Mouse (Mus musculus) E14TG2a.4 (cell line): ENCODE data around the gene Tubb4b.
A peak's percentile ranks its signal among the peaks of the same experiment; 100 is the strongest.

Experiments used
- H3K27me3 ChIP-seq: 2 replicates; pipeline ENCODE4 v1.6.1; 2014; ENCODE audit warnings: low read length, control low read depth; ENCODE audit not compliant: insufficient read depth
- H3K36me3 ChIP-seq: 2 replicates; pipeline ENCODE4 v1.6.1; 2014; ENCODE audit warnings: low read length, control low read depth; ENCODE audit not compliant: insufficient read depth
- H3K4me1 ChIP-seq: replicated peaks from 2 replicates; pipeline ENCODE4 v1.6.1; 2014; ENCODE audit warnings: low read depth, low read length, control low read depth
- H3K4me3 ChIP-seq: replicated peaks from 2 replicates; pipeline ENCODE4 v1.5.1; 2014; ENCODE audit warnings: mild to moderate bottlenecking, low read length
- H3K9me3 ChIP-seq: 2 replicates; pipeline ENCODE4 v1.6.1; 2014; ENCODE audit warnings: low read length, control low read depth
- CTCF ChIP-seq: conservative IDR thresholded peaks from 2 replicates; pipeline ENCODE4 v1.5.1; 2014; ENCODE audit warnings: low read length
- NANOG ChIP-seq: IDR thresholded peaks from 2 replicates; pipeline ENCODE4 v1.6.1; 2014; ENCODE audit warnings: borderline replicate concordance, low read length, mixed read lengths
- POU5F1 ChIP-seq: IDR thresholded peaks from 2 replicates; pipeline ENCODE4 v1.6.1; 2014; ENCODE audit warnings: low read length, borderline replicate concordance

Tubb4b gene

DNA sequence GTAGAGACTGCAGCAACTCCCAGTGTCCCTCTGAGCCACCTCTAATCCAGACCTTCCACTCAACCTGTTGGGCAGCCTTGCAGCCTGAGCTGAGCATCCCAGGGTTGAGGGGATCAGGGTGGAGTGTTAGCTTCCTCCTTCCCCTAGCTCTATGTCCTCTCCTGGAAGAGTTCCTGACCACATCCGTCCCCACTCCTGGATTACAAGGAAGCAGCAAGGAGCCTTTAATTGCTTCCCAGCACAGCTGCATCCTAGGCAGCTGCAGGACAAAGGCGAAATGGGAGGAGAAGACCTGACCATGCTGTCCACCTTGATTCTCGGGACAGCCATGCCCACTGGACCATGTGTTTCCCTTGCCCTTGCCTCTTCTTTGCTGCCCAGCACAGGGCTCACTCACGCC lies 47.4 kb downstream of the Tubb4b start:
- TF ChIP-seq CTCF, result no peak
- Histone ChIP-seq H3K4me1 (peaks cover 48% of the 10 kb centered on the region), H3K9me3 (no peaks in the 10 kb centered on the region), H3K4me3 (0 out of 2 replicates have a peak overlapping the region, but pooled peaks have one; percentile 10), H3K36me3 (no peaks in the 10 kb centered on the region), H3K27me3 (peaks cover 93% of the 10 kb centered on the region)

DNA sequence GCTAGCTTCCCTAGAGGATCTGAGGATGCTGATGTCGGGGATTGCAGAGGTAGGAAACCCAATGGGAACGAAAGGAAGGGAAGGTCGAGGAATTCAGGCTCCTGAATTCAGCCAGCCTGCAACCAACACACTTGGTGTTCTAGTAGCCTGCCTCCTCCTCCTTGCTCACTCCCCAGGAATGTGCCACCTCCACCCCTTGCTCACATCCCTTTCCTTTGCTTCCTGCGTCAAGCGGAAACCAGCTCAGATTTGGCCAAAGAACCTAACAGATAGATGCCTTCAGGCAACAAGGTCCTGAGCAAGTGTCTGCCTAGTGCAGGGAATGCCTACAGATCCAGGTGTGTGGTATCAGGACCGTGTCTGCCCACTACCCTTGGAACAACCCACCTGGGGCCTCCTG lies 47.9 kb downstream of the Tubb4b start:
- H3K4me1 ChIP-seq, result peaks cover 47% of the 10 kb centered on the region
- no peak overlapping the region for H3K4me3 ChIP-seq
- H3K36me3 ChIP-seq, result no peaks in the 10 kb centered on the region
- H3K9me3 ChIP-seq, result no peaks in the 10 kb centered on the region
- no peak for TF ChIP-seq POU5F1
- no peak for TF ChIP-seq NANOG
- TF ChIP-seq CTCF, result no peak
- peaks cover 93% of the 10 kb centered on the region for H3K27me3 ChIP-seq

DNA sequence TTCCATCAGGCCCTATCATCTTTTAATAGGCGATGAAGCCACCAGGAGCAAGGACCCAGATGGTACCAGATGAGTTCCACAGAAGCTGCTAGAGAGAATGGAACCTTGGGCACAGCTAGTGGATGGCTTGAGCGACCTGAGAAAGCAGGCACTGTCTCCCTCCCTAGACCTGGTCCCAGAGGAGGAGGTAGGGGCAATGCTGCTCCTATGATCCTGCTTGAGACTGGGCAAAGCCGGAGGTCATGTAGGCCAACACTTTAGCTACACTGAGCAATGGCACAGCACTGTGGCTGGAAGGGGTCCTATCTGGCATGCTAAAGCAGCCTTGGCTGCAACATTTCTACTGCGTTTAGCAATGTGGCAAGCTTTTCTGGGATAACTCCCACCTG lies 48.8 kb downstream of the Tubb4b start:
- TF ChIP-seq NANOG (no peak), POU5F1 (no peak), CTCF (no peak)
- Histone ChIP-seq H3K27me3 (peaks cover 94% of the 10 kb centered on the region), H3K4me1 (peaks cover 47% of the 10 kb centered on the region), H3K4me3 (no peak overlapping the region), H3K36me3 (no peaks in the 10 kb centered on the region), H3K9me3 (no peaks in the 10 kb centered on the region)

DNA sequence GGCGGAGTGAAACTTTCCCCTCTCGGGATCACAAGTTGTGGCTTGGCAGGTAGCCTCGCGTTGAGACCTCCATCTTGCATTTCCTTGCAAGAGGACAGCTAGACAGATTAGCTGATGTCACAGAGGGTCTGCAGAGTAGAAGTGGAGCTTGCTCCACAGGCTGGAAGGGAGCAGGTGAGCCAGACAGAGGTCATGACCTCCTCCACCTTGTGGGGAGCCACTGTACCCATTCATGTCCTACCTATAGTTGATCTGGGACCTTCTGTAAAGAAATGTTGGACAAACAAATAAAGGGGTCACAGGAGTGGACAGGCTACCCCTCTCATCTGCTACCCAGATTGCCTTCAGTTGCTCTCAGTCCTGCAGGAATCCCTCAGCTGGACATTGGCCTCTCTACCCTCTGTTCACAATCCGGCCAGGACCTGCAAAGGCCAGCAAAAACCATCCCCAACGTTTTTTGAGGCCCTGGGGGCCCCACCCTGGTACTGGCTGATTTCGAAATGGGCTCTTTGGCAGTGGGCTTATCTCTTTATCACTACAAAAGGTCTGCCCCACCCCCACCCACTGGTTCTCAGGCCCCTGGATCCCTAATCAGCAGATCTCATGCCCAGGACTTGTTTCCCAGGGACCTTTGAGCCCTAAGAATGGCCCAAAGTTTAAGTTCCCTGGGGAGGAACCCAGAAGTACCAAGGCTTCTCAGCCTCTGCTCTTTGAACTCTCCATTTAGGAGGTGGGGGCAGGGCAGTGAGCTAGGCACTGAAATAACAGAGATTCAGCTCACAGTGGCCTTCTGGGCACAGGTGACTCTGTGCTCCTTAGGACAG lies 49.4 kb downstream of the Tubb4b start:
- TF ChIP-seq POU5F1 (no peak), NANOG (no peak), CTCF (no peak)
- Histone ChIP-seq H3K4me1 (peaks cover 50% of the 10 kb centered on the region), H3K4me3 (no peak overlapping the region), H3K27me3 (peaks cover 97% of the 10 kb centered on the region), H3K36me3 (no peaks in the 10 kb centered on the region), H3K9me3 (no peaks in the 10 kb centered on the region)

DNA sequence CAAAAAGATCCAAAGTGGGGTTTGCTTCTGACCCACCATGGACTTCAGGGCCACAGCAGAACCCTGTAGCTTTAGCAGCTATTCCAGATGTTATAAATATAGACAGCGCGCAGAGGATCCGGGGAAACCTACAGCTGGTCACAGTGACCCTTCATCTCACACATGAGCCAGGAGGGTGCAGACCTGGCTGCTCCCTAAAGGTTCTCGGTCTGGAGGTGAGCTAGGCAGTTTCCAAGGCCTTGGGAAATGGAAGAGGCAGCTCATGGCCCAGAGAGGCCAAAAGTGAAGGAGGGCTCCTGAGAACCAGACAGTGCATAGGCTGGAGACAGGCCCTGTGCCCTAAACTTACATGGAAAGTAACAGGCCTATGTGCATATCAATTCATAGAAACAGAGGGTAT lies 50.7 kb downstream of the Tubb4b start:
- no peaks in the 10 kb centered on the region for H3K9me3 ChIP-seq
- H3K36me3 ChIP-seq, result no peaks in the 10 kb centered on the region
- H3K4me3 ChIP-seq, result no peak overlapping the region
- peaks cover 95% of the 10 kb centered on the region for H3K27me3 ChIP-seq
- peaks cover 51% of the 10 kb centered on the region for H3K4me1 ChIP-seq
- no peak for TF ChIP-seq NANOG

DNA sequence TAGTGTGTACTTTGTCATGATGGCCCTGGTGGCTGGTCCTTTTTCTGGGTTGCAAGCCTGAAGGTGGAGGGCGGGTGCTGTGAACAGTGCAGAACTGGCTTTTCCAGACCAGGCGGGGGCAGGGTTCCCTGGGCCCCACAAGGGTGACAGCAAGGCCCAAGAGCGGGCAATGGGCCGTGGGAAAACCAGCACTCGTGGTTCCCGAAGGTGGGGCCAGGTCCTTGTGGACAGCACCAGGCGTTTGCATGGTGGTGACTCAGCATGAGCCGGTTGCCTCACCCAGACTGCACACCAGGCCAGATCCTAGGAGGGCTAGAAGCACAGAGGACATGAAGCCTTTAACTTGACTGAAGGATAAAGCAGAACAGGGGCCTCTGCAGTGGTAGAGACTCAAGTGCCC lies 51.9 kb downstream of the Tubb4b start:
- Histone ChIP-seq H3K36me3 (no peaks in the 10 kb centered on the region), H3K4me1 (peaks cover 52% of the 10 kb centered on the region), H3K27me3 (peaks cover 89% of the 10 kb centered on the region), H3K9me3 (no peaks in the 10 kb centered on the region), H3K4me3 (no peak overlapping the region)
- TF ChIP-seq CTCF (no peak), POU5F1 (no peak), NANOG (no peak)
